Mouse (Mus musculus) E14TG2a.4 (cell line): ENCODE data around the gene Hdac5.

Experiments
- CTCF ChIP-seq: conservative IDR thresholded peaks from 2 replicates; pipeline ENCODE4 v1.5.1; 2014; ENCODE audit warnings: low read length
- NANOG ChIP-seq: IDR thresholded peaks from 2 replicates; pipeline ENCODE4 v1.6.1; 2014; ENCODE audit warnings: borderline replicate concordance, low read length, mixed read lengths
- POU5F1 ChIP-seq: IDR thresholded peaks from 2 replicates; pipeline ENCODE4 v1.6.1; 2014; ENCODE audit warnings: low read length, borderline replicate concordance

GRCm38 (mm10) chr11:102208846-102209245 lies 21.1 kb downstream of the Hdac5 start:
- TF ChIP-seq CTCF (no peak), POU5F1 (no peak), NANOG (no peak)
